Mouse (Mus musculus): ENCODE measurements at regions not wholly inside any gene's neighbourhood (a gene's known extent, or its start where the extent isn't known, plus 50 kb on each side); places are given as distances from the start of the nearest gene placed in this dataset.

- no peak for DNase-seq (ENCODE audit: low spot score)
Measured at GRCm38 (mm10) chr14:25213056-25213455, 245.9 kb upstream of the Zmiz1 start.

- no peak for DNase-seq (ENCODE audit: low spot score)
Measured at GRCm38 (mm10) chr14:25223091-25223490, 235.9 kb upstream of the Zmiz1 start.

DNA sequence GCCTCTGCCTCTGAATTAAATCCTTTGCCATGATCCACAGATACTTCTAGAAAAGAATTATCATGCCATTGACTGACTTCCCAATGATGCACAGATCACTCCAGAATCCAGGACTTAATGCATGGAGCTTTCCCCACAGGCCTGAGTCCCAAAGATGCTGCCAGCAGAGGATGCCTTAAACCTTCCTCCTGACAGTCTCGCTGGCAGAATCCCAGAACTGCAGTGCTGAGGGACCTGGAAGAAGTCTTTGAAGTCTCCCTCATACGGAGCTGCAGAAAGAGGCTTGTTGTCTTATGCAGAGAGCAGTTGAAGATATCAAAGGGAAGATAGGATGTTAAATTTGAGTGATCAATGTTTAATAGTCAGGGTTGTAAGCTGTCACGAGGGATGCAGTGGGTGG is 233.8 kb upstream of the Zmiz1 start:
- DNase-seq (ENCODE audit: low spot score) = no peak

- DNase-seq (ENCODE audit: low spot score) = peak; percentile 25
Measured at GRCm38 (mm10) chr14:25226155-25226839, 232.7 kb upstream of the Zmiz1 start.

GRCm38 (mm10) chr14:25226840-25227506 is 232.0 kb upstream of the Zmiz1 start:
- no peak for DNase-seq (ENCODE audit: low spot score)

GRCm38 (mm10) chr14:25228321-25229047 is 230.5 kb upstream of the Zmiz1 start:
- no peak for DNase-seq (ENCODE audit: low spot score)

DNA sequence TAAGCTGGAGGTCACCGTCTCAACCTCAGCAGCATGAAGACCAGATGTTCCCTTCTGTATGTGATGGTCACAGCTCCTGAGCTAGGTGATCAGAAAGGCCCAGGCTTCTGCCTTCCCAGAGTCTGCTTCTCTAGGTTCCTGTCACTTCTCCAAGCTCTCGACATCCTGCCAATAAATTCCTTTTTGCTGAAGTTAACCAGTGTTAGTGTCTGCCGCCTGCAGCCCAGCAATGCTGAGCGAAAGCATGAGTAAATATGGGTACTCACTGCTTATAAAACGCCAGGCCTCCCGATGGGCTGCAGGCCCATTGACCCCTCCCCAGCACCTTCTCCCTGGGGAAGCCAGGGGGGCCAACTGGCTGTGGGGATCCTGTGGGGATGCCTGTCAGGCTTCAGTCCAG is 229.4 kb upstream of the Zmiz1 start:
- no peak for DNase-seq (ENCODE audit: low spot score)

DNA sequence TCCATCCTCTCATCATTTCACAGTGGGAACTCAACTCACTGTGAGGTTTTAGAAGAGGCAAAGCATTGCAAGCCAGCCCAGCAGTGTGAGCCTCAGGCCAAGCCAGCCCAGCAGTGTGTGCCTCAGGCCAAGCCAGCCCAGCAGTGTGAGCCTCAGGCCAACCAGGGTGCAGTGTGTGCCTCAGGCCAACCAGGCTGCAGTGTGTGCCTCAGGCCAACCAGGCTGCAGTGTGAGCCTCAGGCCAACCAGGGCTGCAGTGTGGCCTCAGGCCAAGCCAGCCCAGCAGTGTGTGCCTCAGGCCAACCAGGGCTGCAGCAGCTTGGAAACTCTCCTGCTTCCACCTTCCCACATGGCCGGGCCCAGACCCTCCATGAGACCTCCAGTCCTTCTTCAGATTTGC is 227.1 kb upstream of the Zmiz1 start:
- DNase-seq (ENCODE audit: low spot score) = no peak

GRCm38 (mm10) chr14:25236421-25236973 is 222.5 kb upstream of the Zmiz1 start:
- DNase-seq (ENCODE audit: low spot score) = no peak

DNA sequence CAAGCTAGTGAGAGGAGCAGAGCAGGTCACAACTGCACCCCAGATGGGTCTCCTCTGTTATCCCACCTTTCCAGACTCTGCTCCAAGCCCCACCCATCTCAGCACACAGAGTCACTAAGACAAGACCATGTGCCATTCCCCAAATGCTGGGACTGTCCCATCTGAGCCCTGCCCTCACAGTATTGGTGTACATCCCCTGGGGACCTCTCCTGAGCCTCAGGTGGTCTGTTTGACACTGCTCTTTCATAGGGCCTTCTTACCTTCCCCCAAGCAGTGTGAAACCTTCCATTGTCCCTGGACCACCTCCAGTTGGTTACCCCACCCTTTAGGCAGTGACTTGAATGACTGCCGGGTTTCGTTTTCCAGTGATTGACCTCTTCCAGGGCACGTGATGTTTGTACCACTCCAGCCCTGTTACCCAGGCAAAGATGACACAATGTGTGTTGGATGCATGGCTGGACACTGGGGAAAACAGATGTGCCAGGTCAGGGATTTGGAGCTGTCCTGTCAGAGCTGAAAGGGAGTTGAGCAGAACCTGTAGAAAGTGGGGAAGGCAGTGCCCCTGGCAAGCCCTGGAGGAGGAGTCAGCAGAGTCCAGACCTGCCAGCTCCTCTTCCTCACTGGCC is 219.5 kb upstream of the Zmiz1 start:
- no peak for DNase-seq (ENCODE audit: low spot score)

DNA sequence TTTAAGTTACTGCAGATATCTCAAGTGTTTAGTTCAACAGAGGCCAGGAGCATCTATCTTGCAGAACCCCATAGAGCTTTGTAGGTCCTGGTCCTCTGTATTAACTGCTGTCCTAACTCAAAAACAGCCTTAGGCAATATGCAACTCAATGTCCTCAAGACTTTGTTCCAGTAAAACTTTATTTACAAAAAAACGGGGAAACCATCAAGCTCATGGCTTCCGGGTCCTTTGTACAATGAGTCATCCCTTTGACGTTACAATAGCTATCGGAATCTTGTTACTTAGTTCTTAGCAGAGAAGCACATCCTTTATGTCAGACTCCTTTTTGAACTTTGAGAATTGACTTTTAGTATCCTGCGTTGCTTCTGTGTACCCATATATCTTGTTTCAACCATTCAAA is 216.2 kb upstream of the Zmiz1 start:
- no peak for DNase-seq (ENCODE audit: low spot score)

- no peak for DNase-seq (ENCODE audit: low spot score)
Measured at GRCm38 (mm10) chr14:25243289-25243688, 215.7 kb upstream of the Zmiz1 start.

GRCm38 (mm10) chr14:25243698-25244097 is 215.3 kb upstream of the Zmiz1 start:
- no peak for DNase-seq (ENCODE audit: low spot score)

GRCm38 (mm10) chr14:25244841-25245240 is 214.1 kb upstream of the Zmiz1 start:
- DNase-seq (ENCODE audit: low spot score) = no peak

DNA sequence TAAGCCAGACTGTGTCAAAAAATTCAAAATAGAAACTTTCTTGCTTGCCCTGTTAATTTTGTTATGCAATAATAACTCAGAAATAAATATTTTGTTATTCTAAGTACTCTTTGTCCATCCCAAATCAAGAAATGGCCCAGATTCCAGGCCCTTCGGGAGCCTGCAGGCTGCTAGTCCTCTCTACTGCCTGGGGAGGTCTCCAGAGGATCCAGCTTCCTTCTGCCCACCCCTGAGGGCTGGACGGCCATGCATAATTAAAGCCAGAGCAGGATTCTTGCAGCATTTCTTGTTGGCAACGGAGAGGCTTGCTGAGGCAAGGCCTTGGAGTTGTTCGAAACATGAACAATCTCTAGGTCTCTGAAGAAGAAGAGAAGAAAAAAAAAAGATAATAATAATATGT is 213.3 kb upstream of the Zmiz1 start:
- DNase-seq (ENCODE audit: low spot score) = no peak

DNA sequence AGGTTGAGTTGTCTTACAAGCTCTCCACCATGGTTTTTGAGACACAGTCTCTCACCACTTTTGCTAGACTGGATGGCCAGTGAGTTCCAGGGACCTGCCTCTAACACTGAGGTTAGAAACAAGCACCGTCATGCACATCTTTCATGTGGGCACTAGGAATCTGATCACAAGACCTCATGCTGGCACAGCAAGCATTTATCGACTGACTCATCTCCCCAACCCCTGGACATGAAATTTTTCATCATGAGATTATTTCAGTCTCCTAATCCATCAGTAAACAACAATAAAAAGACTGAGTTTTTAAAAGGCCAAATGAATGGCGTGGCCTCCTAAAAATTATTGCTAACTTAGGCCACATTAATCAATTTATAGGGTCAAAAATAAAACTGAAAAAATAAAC is 210.0 kb upstream of the Zmiz1 start:
- no peak for DNase-seq (ENCODE audit: low spot score)

- no peak for DNase-seq (ENCODE audit: low spot score)
Measured at GRCm38 (mm10) chr14:25253016-25253850, 205.8 kb upstream of the Zmiz1 start.

- DNase-seq (ENCODE audit: low spot score) = peak; percentile 62
Measured at GRCm38 (mm10) chr14:25263121-25263520, 195.9 kb upstream of the Zmiz1 start.

GRCm38 (mm10) chr14:25266846-25267245 is 192.1 kb upstream of the Zmiz1 start:
- DNase-seq (ENCODE audit: low spot score) = no peak

- no peak for DNase-seq (ENCODE audit: low spot score)
Measured at GRCm38 (mm10) chr14:25268090-25268631, 190.8 kb upstream of the Zmiz1 start.
